Mouse (Mus musculus): ENCODE data around the gene Serpina1c. TPM values are rescaled to one million over a fixed set of nuclear protein-coding genes. Genes with fewer than 3 reads are reported as not detected.

The Serpina1c gene
- not detected for polyA plus RNA-seq (2014; fragmentation: Illumina TruSeq; extraction: RNeasy Lipid Tissue Mini Kit (QIAGEN cat#74804); ENCODE audit: low read depth, low replicate concordance)

GRCm38 (mm10) chr12:103904837-103905340, at the start of gene Serpina1c:
Gene Serpina1c (minus strand): TSS chr12:103904887.

DNA sequence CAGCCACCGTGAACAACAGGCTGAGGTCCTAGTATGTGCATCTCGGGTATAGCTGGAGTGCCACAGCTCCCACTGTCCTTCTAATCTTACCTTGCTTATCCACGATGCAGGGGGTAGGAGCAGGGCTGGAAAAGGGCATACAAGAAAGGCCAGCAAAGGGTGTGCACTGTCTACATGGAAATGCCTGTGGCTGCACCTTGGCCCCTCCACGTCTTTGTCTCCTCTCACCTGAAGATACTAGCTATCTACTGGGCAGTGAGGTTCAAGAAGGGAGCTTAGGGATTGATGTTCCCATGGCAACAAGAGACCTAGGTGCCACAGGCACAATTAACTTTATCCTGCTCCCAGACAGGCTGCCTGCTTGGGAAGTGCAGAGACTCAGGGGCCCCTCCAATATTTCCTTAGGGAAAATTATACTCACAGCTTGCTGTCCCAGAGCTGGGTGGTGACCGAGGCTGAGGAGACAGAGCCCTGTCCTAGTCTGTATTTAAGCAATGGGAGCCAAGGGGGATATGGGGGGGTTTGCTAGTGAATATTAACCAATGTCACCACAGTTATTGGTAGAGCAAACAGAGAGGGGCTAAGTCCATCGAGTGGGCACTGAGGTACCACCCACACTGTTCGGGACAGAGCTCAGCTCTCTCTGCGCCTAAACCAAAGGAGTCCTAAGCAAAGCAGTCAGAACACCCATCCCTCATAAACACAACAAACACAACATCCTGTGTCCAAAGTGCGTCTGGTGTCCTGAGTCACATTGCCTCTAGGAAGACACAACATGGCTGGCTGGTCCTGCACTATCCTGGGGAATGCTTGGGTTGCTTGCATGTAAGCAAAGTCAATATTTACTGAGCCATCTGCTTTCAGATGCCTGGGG, 41.3 kb downstream of the Serpina1c start, which contains the start of gene Serpina1a:
Gene Serpina1a, minus strand, starts transcription at position 462 of the 874 bp plus-strand sequence.

Other genes with a start within 250 kb of the Serpina1c start
- gene Serpina6, start 247.7 kb downstream of the Serpina1c start, polyA plus RNA-seq (2014; fragmentation: Illumina TruSeq; extraction: RNeasy Lipid Tissue Mini Kit (QIAGEN cat#74804); ENCODE audit: low read depth, low replicate concordance): not detected
- not detected for gene Serpina16, start 228.7 kb downstream of the Serpina1c start, polyA plus RNA-seq (2014; fragmentation: Illumina TruSeq; extraction: RNeasy Lipid Tissue Mini Kit (QIAGEN cat#74804); ENCODE audit: low read depth, low replicate concordance)
- not detected for gene Serpina1f, start 209.4 kb downstream of the Serpina1c start, polyA plus RNA-seq (2014; fragmentation: Illumina TruSeq; extraction: RNeasy Lipid Tissue Mini Kit (QIAGEN cat#74804); ENCODE audit: low read depth, low replicate concordance)
- not detected for gene Serpina1d, start 131.3 kb downstream of the Serpina1c start, polyA plus RNA-seq (2014; fragmentation: Illumina TruSeq; extraction: RNeasy Lipid Tissue Mini Kit (QIAGEN cat#74804); ENCODE audit: low read depth, low replicate concordance)
- gene Serpina1b, start 74.5 kb downstream of the Serpina1c start, polyA plus RNA-seq (2014; fragmentation: Illumina TruSeq; extraction: RNeasy Lipid Tissue Mini Kit (QIAGEN cat#74804); ENCODE audit: low read depth, low replicate concordance): 0.98 TPM
- not detected for gene Serpina1a, start 41.3 kb downstream of the Serpina1c start, polyA plus RNA-seq (2014; fragmentation: Illumina TruSeq; extraction: RNeasy Lipid Tissue Mini Kit (QIAGEN cat#74804); ENCODE audit: low read depth, low replicate concordance)
- 0.57 TPM for gene Serpina1e, start 54.1 kb upstream of the Serpina1c start, polyA plus RNA-seq (2014; fragmentation: Illumina TruSeq; extraction: RNeasy Lipid Tissue Mini Kit (QIAGEN cat#74804); ENCODE audit: low read depth, low replicate concordance)
- not detected for gene Serpina11, start 85.1 kb upstream of the Serpina1c start, polyA plus RNA-seq (2014; fragmentation: Illumina TruSeq; extraction: RNeasy Lipid Tissue Mini Kit (QIAGEN cat#74804); ENCODE audit: low read depth, low replicate concordance)
- gene Serpina9, start 108.9 kb upstream of the Serpina1c start, polyA plus RNA-seq (2014; fragmentation: Illumina TruSeq; extraction: RNeasy Lipid Tissue Mini Kit (QIAGEN cat#74804); ENCODE audit: low read depth, low replicate concordance): 0.69 TPM
- not detected for gene Serpina12, start 139.6 kb upstream of the Serpina1c start, polyA plus RNA-seq (2014; fragmentation: Illumina TruSeq; extraction: RNeasy Lipid Tissue Mini Kit (QIAGEN cat#74804); ENCODE audit: low read depth, low replicate concordance)
- not detected for gene Serpina5, start 196.2 kb upstream of the Serpina1c start, polyA plus RNA-seq (2014; fragmentation: Illumina TruSeq; extraction: RNeasy Lipid Tissue Mini Kit (QIAGEN cat#74804); ENCODE audit: low read depth, low replicate concordance)
- gene Serpina3a, start 207.8 kb upstream of the Serpina1c start, polyA plus RNA-seq (2014; fragmentation: Illumina TruSeq; extraction: RNeasy Lipid Tissue Mini Kit (QIAGEN cat#74804); ENCODE audit: low read depth, low replicate concordance): not detected
- gene Serpina3b, start 223.1 kb upstream of the Serpina1c start, polyA plus RNA-seq (2014; fragmentation: Illumina TruSeq; extraction: RNeasy Lipid Tissue Mini Kit (QIAGEN cat#74804); ENCODE audit: low read depth, low replicate concordance): not detected
- 1.1 TPM for gene Serpina3c, start 249.0 kb upstream of the Serpina1c start, polyA plus RNA-seq (2014; fragmentation: Illumina TruSeq; extraction: RNeasy Lipid Tissue Mini Kit (QIAGEN cat#74804); ENCODE audit: low read depth, low replicate concordance)